Mouse (Mus musculus): ENCODE measurements around the gene BC051019.

- TF ChIP-seq CTCF (IDR thresholded peaks at IDR 0.05; ENCODE audit: insufficient read depth, low read depth, low read length) = no peak
- TF ChIP-seq POLR2A (IDR thresholded peaks at IDR 0.05; ENCODE audit: insufficient read depth, low read depth, low read length) = no peak
These were observed 28.3 kb downstream of the BC051019 start for GRCm38 (mm10) chr7:109695339-109695726.
